Mouse (Mus musculus) embryonic fibroblast, embryonic 13.5 days (primary cell): Measurements from ENCODE around the gene Diaph2.

Experiments used
- CTCF ChIP-seq: IDR thresholded peaks from 2 replicates; pipeline ENCODE4 v1.5.1; 2011; ENCODE audit warnings: mild to moderate bottlenecking, control low read depth, low read length, moderate library complexity, borderline replicate concordance; ENCODE audit not compliant: insufficient read depth
- POLR2A ChIP-seq: IDR thresholded peaks from 2 replicates; pipeline ENCODE4 v1.6.1; 2011; ENCODE audit warnings: low read depth, mild to moderate bottlenecking, control low read depth, low read length, moderate library complexity

DNA sequence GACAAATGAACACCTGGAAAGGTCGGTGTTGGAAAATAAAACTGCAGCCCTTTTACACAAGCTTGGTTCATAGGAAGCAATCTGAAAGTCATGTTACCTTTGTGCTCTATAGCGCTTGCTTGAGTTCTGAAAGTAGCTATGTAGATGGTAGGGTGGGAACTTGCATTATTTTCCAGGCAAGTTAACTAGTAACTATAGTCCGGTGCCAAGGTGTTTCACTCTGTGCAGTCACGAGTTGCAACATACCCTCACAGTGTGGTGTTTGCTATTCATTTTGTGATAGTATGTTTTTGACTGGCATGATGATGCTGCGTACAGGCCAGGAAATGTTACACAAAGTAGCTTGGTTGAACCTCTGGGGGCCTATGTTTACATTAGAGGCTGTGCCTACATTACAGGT is 34.5 kb downstream of the Diaph2 start:
- no peak for TF ChIP-seq POLR2A
- TF ChIP-seq CTCF: no peak
